Mouse (Mus musculus): Measurements from ENCODE around the gene Mex3b.
A peak's percentile ranks its signal among the peaks of the same experiment; 100 is the strongest.

Gene Mex3b

DNA sequence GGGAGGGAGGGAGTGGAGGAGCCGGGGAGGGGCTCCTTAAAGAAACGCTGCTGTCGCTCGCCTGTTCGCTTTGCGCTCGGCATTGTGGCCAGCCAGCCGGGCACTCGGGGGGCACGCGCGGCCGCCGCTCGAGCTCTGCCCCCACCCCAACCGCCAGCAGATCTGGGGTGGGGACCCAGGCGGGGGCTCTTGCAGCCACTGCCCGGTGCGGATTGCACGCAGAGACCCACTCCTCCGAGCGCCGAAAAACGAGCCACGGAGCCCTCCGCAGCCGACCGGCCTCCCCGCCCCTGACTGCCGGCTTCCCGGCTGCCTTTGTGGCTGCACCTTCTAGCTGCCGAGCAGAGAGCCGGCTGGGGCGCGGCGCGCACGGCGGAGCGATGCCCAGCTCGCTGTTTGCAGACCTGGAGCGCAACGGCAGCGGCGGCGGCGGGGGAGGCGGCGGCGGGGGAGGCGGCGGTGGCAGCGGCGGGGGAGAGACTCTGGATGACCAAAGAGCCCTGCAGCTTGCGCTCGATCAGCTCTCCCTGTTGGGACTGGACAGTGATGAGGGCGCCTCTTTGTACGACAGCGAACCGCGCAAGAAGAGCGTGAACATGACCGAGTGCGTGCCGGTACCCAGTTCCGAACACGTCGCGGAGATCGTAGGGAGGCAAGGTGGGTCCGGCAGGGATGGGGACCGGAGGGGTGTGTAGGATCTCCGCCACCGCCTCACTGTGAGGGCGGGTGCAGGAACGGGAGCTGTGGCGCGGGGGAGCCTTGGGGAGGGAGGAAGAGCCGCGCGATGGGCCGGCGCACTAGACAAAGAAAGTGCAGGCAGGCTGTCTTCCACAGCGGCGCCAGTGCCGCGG is at the start of gene Mex3b:
TSS of gene Mex3b (plus strand) at position 63 of the 851 bp plus-strand sequence.
- DNase-seq (ENCODE audit: low read depth, low spot score) = peak; percentile 85

DNA sequence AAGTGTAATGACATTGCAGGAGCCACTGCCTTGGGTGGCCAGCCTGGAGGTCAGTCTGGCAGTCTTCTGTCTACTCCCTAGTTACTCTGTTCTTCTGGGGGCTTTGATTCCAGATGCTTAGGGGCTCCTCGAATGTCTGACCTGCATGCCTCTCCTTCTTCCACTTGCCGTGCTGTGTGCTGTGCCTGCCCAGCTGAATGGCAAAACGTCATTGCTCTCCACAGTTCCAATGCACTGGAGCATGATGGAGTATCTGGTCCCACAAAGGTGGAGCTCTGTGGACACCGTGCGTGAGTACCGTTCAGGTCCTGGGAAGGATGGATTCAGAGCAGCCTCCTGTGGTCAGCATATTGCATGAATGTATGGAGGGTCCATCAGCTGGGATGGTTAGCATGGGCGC is 47.6 kb upstream of the Mex3b start:
- no peak for DNase-seq (ENCODE audit: low read depth, low spot score)

DNA sequence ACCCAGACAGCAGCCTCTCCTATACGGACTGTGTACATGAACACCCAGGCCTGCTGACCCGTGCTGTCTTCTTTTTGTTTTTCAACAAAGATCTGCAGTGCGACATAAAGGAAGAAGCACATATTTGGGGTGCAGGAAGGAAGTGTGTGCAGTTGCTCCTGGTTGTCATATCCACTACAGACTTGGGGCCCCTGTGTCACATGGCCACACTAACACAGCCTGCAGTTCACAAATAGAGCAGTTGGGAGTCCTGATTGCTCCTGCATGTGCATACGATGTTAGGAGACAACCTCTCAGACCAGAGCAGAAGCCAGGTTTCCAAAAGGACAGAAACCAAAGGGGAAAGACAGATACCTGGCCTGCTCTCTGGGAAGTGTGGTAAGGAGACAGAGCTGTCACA is 46.5 kb upstream of the Mex3b start:
- DNase-seq (ENCODE audit: low read depth, low spot score) = no peak

DNA sequence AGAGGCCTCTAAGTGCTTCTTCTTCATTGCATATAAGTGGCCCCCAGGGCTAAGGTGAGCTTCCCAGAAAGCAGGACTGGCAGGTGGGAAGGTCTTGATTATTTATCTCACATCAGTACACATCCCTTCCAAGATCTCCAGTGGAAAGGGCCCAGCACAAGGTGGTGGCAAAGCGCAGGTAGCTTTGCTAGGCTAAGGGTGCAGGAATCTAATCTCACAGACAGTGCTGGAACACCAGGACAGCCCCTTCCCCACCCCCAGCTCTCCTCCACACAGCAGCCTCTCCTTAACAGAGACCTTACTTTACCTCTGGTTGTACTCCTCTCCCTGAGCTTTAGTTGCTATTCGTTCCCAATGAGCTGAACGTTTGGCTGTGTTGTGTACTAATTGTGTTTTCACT is 45.6 kb upstream of the Mex3b start:
- DNase-seq (ENCODE audit: low read depth, low spot score) = no peak

DNA sequence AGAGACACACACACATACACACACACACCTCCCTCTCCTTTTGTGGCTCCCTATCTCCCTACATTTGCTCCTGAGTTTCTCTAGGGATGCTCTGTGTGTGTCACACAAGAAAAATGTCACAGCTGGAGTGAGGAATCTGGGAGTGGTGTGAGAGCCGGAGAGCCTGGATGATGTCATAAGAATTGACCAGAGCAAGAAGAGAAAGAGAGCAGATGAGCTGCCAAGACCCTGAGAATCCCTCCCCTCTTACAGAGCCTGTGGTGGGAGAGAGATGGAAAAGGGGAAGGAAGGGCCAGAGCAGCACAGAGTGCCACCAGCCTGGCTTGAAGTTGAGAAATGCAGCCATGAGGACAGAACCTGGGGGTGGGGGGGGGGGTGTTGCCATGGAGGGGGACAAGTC is 44.6 kb upstream of the Mex3b start:
- no peak for DNase-seq (ENCODE audit: low read depth, low spot score)

DNA sequence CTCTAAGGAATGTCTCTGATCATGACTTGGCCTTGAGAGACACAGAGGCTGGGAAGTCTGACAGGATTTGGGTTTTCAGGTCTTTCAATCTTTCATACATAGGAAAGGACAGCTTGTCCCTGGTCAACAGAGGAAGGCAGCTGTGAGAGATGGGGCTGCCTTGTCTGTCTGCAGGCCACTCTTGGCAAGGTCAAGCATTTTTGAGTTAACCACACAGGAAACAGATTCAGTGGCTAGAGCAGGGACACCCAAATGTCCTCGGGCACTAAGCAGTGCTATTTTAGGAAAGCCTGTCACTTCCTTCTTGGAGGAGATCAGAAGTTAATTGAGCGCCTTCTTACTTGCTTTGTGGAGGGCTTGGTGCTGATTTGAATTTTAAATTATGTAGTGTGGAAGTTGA is 38.9 kb upstream of the Mex3b start:
- DNase-seq (ENCODE audit: low read depth, low spot score) = peak; percentile 30

DNA sequence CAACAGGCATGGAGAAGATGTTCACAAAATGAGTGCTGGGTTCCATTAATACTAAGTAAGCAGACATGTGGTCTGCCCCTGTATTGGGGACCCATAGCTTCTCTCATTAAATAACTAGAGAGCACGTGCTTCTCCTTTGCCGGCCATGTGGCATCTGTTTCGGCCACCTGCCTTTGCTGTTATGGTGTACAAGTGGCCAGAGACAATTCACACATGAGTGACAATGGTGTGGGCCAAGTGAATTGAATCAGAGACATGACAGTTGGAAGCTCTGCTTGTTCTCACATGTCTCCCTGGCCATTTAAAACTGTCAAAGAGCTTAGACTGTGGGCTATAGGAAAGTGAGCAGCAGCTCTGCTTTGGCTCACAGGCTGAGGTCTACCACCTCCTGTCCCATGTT is 37.6 kb upstream of the Mex3b start:
- no peak for DNase-seq (ENCODE audit: low read depth, low spot score)

DNA sequence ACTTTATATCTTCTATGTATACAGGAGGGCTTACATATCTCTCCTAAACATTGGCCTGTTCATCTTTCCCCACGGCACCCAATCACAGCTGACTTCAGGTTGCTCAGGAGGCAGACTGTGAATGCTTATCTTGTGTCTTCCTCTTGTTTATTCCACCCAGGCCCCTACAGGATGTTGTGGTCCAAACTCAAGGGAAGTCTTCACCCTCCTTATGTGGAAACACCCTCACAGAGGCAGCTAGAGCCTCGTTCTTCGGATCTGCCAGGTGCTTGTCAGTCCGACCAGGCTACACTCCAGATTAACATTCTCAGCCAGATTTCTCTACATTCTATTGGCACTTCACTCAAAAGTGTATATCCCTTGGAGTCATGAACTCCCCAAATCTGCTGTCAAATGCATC is 32.7 kb upstream of the Mex3b start:
- no peak for DNase-seq (ENCODE audit: low read depth, low spot score)

DNA sequence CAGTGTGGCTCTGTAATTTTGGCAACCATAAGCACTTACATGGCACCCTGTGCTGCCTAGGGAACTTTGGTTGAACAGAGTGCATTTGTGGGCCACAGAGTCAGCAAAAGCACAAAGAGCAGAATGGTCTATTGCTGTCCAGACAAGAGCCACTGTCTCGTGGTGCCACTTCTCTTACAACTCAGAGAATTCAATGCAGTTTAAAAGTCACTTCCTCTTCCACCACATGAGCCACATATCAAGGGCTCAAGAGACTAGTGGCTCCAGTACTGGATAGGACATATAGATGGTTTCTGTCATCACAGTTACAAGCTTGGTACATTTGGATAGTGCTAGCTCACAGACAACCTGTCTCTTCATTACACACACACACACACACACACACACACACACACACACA is 28.7 kb upstream of the Mex3b start:
- DNase-seq (ENCODE audit: low read depth, low spot score) = peak; percentile 26

DNA sequence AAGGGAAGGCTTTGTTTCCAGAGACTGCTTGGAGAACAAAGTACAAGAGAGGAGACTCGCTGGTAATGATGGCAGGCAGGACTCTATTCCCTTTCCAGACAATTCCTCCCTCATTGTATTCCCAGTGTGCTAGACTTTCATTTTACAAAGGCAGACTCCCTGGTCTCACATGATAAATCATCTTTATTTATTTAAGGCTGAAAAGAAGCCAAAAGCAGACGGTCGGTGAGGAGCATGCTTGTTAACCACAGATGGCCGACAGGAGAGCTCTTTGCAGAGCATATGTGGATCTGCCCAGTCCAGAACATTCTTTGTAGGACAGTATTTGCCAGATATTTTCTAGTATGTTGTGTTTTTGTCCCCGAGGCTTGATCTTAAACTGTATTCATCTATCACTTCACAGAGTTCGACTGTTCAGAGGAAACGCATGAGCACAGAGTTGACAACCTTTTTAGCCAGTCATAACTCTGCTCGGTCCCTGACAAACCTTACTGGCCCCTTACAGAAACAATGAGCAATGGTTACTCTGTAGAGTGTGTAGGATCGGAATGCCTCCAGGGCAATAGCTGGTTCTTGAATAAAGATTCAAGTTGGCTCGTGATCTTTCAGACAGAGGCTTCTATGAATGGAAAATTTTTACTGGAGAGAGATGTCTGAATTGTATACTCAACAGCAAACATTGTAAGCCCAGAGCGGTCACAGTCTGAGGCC is 28.0 kb upstream of the Mex3b start:
- peak; percentile 39 for DNase-seq (ENCODE audit: low read depth, low spot score)

DNA sequence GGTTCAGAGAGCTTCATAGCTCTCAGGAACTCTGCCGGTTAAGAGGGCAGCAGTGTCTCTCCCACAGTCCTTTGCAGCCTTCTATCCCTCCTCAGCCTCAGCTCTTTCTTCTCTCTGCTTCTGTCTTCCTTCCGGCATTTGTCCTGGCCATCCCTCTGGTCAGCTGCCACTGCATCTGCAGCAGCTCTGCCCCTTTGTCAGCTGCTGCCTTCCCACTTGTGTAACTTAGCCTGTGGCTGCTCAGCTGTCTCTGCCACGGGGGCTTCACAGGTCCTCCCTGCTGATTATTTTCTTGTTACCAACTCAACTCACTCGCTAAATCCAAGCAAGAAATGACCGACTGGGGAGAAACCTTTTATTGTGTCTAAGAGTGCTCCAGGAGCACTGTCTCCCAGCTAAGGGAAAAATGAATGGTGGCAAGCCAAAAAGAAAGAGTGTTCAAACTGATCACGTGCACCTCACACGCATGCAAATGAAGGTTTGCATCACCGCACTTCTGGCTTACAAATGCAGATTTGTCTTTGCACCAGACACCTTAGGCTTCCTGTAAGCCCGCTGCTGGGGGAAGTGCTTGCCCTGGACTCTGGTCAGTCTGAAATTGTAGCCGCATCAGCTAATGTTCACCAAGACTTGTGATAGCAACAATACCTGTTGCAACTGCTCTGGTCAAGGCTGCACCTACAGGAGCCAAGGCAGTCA is 24.8 kb upstream of the Mex3b start:
- DNase-seq (ENCODE audit: low read depth, low spot score) = no peak

DNA sequence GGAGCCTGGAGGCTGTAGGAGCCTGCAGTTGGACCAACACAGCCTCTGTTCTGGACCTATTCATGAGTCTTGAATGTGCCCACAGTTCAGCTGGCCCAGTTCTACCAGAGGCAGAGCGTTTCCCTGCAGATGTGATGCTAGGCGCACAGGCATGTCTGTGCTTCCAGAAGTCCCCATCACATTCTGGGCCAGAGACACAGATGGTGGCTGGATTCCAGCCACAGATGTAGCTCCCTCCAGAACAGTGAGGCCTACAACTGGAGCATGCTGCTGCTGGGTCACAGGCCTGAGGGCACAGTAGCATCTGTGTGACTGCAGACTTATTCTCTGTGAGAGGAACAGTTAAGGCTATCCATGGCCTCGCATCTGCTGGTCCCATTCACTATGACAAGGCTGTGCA is 16.4 kb upstream of the Mex3b start:
- DNase-seq (ENCODE audit: low read depth, low spot score) = peak; percentile 72

DNA sequence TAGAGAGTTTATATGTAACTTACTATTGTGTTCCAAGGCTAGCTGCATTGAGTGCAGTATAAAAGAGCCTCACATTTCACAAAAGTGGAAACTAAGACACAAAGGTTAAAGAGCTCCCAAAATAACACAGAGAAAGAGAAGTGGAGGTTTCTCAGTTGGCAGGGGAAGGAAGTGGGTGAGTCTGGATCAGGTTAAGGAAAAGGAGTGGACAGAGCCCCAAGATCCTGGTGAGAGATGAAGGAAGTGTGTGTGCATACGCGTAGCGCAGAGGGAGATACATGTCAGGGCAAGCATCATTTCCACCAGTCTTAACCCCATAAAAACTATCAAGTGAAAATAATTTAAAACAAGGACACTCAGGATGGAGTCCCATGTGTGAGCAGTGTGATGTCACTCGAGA is 15.5 kb upstream of the Mex3b start:
- no peak for DNase-seq (ENCODE audit: low read depth, low spot score)

DNA sequence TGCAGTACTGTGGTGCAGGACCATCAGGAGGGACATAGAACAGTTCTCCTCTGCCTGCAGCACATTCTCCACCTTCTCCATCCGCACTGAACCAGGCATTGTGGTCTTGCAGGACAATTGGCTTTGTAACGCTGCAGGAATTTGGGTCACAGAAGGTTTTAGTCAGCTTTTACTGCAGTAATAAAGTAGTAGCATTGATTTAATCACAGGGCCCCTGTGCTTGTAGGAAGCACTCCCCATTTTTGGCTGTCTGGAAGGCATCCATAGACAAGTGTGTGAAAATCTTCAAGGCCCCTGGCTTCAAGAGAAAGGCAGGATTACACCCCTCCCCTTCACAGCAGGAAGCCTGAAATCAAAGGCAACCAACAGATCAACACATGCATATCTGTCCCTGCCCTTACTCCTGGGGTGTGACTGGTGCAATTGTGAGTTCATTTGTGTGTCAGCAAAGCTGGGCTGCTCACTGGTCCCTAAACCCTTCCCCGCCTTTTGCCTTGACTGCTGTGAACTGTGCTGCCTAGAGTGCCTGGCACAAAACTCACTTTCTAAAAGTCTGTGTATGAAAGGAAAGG is 12.9 kb upstream of the Mex3b start:
- DNase-seq (ENCODE audit: low read depth, low spot score) = no peak

DNA sequence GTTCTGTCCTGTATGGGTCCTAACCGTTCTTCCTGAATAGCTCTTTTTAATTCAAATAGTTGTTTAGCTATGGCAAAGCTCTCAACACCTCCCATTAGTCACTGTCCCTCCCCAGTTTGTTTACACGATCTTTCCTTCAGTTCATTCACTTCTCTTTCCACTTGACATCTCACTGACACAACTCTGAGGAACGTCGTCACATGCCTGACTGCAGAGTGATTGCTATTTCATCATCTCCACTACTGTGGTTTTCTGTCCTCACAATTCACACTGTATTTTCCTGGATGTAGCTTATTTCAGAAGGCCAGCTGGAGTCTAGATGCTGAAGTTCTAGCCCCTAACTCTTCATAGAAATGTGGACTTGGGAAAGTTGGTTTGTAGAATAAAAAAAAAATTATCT is 8.5 kb upstream of the Mex3b start:
- DNase-seq (ENCODE audit: low read depth, low spot score) = no peak

DNA sequence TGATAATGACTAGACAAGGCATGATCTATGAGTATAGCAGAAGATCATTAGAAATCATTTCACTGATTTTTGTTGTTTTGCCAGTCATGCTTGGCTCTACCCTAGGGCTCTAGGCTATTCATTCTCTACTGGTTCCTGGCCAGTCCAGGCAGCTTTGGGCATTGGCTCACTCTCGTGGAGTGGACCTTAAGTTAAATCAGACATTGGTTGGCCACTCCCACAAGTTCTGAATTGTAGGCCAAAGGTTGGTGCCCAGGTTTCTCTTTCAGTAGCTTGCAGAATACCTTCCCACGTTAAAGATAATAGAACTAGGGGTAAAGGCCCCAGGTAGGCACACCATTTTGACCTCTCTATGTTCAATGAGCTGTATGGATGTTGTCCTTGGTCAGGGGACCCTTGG is 6.5 kb upstream of the Mex3b start:
- DNase-seq (ENCODE audit: low read depth, low spot score) = no peak

DNA sequence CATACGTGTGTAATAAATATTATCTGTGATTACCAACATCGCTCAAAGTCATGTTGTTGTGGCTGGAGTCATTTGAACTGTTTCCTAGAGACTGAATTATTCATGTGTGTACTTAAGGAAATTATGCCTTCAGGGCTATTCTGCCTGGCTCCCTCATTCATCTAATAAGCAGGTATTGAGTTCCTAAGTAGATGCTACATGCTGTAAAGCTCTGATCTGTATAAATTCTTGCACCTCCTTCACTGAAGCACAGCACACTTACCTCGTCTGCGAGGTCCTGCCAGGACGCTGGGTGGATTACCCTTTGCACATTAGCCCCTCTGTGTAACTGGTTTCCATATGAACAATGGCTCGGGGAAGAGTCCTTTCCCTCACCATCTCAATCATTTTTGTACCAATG is 3.8 kb upstream of the Mex3b start:
- no peak for DNase-seq (ENCODE audit: low read depth, low spot score)

DNA sequence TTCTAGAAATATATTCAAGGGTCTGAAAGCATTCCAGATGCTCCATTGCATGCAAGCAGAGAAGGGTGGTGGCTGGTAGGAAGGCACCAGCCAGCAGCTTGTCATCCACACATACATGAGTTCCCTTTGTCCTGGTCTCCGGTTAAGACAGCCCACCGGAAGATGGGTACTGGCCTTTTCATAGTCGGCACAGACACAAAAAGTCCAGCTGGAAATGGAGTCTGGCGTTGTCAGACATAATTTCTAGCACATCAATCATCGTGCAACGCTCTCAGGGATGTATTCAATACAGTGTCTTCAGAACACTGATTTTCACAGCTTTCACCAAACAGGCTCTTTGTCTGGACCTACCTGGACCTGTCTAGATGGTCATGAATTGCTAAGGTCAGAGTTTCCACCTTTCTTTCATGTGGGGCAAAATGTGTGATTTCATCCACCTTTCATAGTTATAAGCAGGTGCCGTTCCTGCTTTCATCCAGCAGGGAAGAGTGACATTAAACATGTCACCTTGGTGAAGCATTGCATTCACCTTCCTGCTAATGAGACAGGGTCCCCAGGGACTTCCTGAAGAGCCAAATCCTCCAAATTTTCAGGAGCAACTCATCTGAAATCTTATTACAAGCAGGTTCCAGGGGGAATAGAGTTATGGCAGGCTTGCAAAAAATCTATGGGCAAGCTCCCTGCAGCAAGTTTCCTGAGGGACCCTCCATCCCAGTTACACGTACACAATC is 2.7 kb upstream of the Mex3b start:
- no peak for DNase-seq (ENCODE audit: low read depth, low spot score)

DNA sequence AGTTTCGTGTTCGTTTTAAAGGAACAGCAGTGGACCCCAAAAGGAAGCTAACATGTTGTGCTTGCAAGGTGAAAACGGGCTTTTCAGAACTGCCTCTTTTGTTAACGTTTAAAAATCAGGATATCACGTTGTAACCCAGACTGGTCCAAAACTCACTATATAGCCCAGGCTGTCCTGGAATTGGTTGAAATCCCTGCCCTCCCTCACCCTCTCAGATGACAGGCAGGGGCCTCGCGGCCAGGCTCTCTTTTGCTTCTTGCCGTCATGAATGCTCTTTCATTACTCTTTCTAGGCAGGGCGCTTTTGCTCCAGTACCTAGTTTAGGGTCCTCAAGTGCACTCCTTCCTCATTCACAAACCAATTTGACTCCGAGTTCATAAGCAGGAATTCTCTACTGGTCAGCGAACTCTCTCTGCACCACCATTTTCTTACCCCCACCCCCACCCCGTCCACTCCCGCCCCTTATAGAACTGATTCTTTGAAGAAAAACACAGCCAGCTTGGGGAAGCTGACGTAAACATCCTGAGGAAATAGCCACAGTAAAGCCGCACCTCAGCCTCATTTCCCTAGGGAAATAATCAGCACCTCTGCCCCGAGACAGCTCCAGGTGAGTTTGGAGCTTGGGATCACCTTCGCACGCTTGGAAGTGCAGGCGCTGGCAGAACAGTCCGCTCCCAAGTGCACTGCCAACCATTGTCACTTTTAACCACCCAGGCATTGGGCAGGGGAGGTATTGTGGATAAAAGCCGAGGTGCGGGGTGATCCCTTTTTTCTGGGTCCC is 2.0 kb upstream of the Mex3b start:
- peak; percentile 44 for DNase-seq (ENCODE audit: low read depth, low spot score)

DNA sequence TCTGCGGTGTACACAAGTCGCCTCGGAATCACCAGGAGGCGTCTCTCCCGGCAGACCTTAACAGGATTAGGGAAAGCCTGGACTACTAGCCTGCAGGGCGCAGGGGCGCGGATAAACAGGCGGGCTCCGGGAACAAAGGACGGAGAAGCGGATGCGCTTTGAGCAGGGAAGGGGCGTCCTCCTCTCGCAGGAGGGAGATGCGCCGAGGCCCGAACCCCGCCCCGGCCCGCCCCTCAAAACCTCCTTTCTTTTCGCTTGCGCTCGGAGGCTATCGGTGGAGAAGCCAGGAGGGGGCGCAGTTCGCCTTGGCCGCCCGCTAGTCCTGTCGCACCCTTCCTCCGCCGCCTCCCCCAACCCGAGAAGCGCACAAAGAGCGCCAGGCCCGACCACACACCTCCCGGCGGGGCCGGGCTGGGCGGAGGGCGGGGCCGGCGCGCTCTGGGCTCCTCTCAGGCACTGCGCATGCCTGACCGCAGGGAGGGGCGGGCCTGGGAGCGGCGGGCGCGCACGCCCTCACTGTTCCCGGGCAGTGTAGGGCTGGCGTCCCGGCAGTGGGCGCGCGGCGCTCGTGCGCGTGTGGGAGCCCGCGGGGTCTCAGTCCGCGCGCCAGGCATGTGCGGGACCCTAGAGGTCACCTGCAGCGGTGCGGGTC is 1.2 kb upstream of the Mex3b start:
- peak; percentile 99 for DNase-seq (ENCODE audit: low read depth, low spot score)

All from brain, adult 2 months (tissue).